Mouse (Mus musculus) midbrain, postnatal 0 days (tissue): ENCODE results near the gene Prtn3. TPM values are rescaled to one million over a fixed set of nuclear protein-coding genes. Genes with fewer than 3 reads are reported as not detected.

Source experiments
- ATAC-seq: fragments of 200-750 bp; cut with Nextera tagmentation; 2 replicates; pipeline ENCODE4 v1.8.0; 2017; ENCODE audit warnings: moderate number of reproducible peaks, mild to moderate bottlenecking, moderate TSS enrichment, moderate library complexity; ENCODE audit not compliant: low FRiP score
- DNase-seq: peaks from one replicate; pipeline ENCODE4 v3.0.0-alpha.2; 2015; ENCODE audit warnings: low spot score
- H3K27ac ChIP-seq: fragments of 300-500 bp; sonication (generic); 2 replicates; pipeline ENCODE4 v1.5.1; 2014; ENCODE audit warnings: low read depth, mild to moderate bottlenecking, low read length, mixed read lengths
- H3K27me3 ChIP-seq: fragments of 300-500 bp; sonication (generic); 2 replicates; pipeline ENCODE4 v1.6.1; 2014; ENCODE audit warnings: low read length, control low read depth, mixed read lengths; ENCODE audit not compliant: insufficient read depth
- H3K36me3 ChIP-seq: fragments of 300-500 bp; sonication (generic); 2 replicates; pipeline ENCODE4 v1.6.1; 2014; ENCODE audit warnings: low read length, control low read depth, mixed read lengths; ENCODE audit not compliant: insufficient read depth
- H3K4me1 ChIP-seq: fragments of 300-500 bp; sonication (generic); 2 replicates; pipeline ENCODE4 v1.6.1; 2014; ENCODE audit warnings: mild to moderate bottlenecking, control low read depth, antibody characterized with exemption, low read length, mixed read lengths; ENCODE audit not compliant: insufficient read depth
- H3K4me2 ChIP-seq: fragments of 300-500 bp; sonication (generic); 2 replicates; pipeline ENCODE4 v1.6.1; 2014; ENCODE audit warnings: low read depth, mild to moderate bottlenecking, low read length, mixed read lengths; ENCODE audit not compliant: poor library complexity, severe bottlenecking
- H3K4me3 ChIP-seq: fragments of 300-500 bp; sonication (generic); 2 replicates; pipeline ENCODE4 v1.5.1; 2014; ENCODE audit warnings: low read depth, mild to moderate bottlenecking, low read length, moderate library complexity
- H3K9ac ChIP-seq: fragments of 300-500 bp; sonication (generic); replicated peaks from 2 replicates; pipeline ENCODE4 v1.6.1; 2014; ENCODE audit warnings: mild to moderate bottlenecking, low read length, moderate library complexity, mixed read lengths; ENCODE audit not compliant: poor library complexity, severe bottlenecking
- H3K9me3 ChIP-seq: fragments of 300-500 bp; sonication (generic); 2 replicates; pipeline ENCODE4 v1.6.1; 2016; ENCODE audit warnings: low read length, control low read depth
- CTCF ChIP-seq: IDR thresholded peaks from 2 replicates; pipeline ENCODE4 v1.5.1; 2016; ENCODE audit warnings: antibody characterized with exemption, mild to moderate bottlenecking
- WGBS: fragments of 180-500 bp; shearing (Covaris S2); extraction: QIAGEN DNeasy Blood & Tissue Kit; methylation state at CpG from one replicate; pipeline ENCODE4 v1.1.7; 2014; 5-methylcytosine and 5-hydroxymethylcytosine counted together
- polyA plus RNA-seq: library from polyadenylated mRNA; unstranded; fragments of >200 nt; fragmentation: Nextera tagmentation; extraction: Ambion mirVana; gene quantifications from 2 replicates; pipeline ENCODE4 v1.2.1, GENCODE M21; 2015
- total RNA-seq: library from RNA; depleted of rRNA; stranded (reverse); fragments of >200 nt; gene quantifications from 2 replicates; pipeline ENCODE4 v1.2.3, GENCODE M21; 2014

Gene Prtn3
- total and polyA plus RNA-seq, 2 experiments from 2014 or later = 7.5 to 11.7 TPM

DNA sequence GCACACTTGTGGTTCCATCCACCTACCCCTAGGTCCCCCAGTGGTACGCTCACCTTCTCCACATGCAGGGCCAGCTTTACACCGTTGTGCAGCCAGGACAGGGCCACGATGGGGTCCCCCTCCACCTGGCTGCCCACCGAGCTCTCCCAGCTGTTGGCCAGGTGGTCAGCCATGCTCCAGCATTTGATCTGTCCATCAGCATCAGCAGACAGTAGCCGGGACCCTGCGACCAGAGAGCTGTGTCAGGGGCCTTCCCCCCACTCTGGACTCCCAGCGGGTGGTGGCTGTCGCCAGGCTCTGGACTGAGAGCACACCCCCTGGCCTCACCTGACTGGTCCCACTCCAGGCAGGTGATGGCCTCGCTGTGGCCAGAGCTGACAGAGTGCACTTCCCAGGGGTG lies 32.4 kb downstream of the Prtn3 start:
- ATAC-seq (no peak), DNase-seq (no peak)
- Histone ChIP-seq H3K9ac (no peak overlapping the region), H3K4me2 (no peak overlapping the region), H3K4me1 (no peaks in the 10 kb centered on the region), H3K36me3 (peaks cover 30% of the 10 kb centered on the region), H3K27me3 (no peaks in the 10 kb centered on the region), H3K9me3 (no peaks in the 10 kb centered on the region), H3K27ac (no peak overlapping the region), H3K4me3 (no peak overlapping the region)
- no peak for TF ChIP-seq CTCF
- WGBS = 94% methylated on average over 9 of the region's 9 CpGs

DNA sequence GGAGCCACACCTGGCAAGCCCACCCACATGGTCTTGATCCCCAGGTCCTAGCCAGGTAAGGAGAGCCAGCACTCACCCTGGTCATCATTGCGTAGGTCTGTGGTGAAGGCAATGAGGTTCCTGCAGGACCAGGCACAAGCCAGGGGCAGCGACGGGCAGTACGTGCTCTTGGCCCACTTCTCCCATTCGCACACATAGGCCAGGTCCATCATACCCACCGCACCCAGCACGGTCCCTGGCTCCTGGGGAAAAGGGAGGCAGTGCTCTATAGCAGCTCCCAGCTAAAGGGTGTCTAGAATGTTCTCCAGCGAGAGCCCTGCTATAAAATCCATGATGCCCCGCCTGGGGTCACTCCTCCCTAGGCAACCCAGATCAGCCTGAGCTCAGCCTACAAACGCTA lies 33.1 kb downstream of the Prtn3 start:
- Histone ChIP-seq H3K27ac (no peak overlapping the region), H3K4me2 (no peak overlapping the region), H3K27me3 (no peaks in the 10 kb centered on the region), H3K4me1 (no peaks in the 10 kb centered on the region), H3K9me3 (no peaks in the 10 kb centered on the region), H3K4me3 (no peak overlapping the region), H3K9ac (no peak overlapping the region), H3K36me3 (peaks cover 35% of the 10 kb centered on the region)
- ATAC-seq (no peak), DNase-seq (no peak)
- WGBS = 95% methylated on average over 10 of the region's 10 CpGs
- TF ChIP-seq CTCF = no peak

DNA sequence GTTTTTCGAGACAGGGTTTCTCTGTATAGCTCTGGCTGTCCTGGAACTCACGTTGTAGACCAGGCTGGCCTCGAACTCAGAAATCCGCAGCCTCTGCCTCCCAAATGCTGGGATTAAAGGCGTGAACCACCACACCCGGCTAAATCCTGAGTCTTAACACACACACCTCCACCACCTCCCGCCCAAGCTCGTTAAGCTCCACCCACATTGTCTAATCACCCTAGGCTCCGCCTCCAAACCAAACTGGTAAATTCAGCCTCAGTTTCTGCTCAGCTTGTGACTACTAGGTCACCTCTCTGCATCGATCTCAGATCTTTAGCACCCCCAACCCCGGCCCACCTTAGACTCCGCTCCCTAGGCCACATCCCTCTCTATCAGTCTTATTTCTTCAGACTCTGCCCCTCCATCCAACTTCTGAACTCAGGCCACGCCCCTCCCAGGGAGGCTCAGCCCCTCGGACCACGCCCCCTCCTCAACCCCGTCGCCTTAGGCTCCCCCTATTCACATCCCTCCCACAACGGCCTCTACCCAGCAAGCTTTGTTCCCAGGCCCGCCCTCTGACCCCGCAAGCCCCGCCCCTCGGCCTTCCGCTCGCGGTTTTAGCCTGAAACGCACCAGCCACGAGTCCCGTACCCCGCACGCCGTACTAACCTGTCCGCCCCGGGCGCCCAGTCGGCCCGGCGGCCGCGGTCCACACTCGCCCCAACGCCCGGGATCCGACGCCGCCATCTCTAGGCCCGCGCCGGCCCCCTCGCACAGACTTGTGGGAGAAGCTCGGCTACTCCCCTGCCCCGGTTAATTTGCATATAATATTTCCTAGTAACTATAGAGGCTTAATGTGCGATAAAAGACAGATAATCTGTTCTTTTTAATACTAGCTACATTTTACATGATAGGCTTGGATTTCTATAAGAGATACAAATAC lies 34.2 kb downstream of the Prtn3 start, which contains the start of gene Med16:
TSS of gene Med16 (minus strand) at position 757 of the 925 bp plus-strand sequence.
- H3K27ac ChIP-seq = peak within 1 kb of the TSS; percentile 87
- TF ChIP-seq CTCF = no peak
- H3K9ac ChIP-seq = peak within 1 kb of the TSS; percentile 69
- peak; percentile 90 for ATAC-seq
- WGBS = 2% methylated on average over 52 of the region's 52 CpGs
- no peaks in the 10 kb centered on the region for H3K4me1 ChIP-seq
- no peaks in the 10 kb centered on the region for H3K9me3 ChIP-seq
- peak within 1 kb of the TSS; percentile 47 for H3K4me3 ChIP-seq
- H3K36me3 ChIP-seq = peaks cover 28% of the 10 kb centered on the region
- no peaks in the 10 kb centered on the region for H3K27me3 ChIP-seq
- peak; percentile 96 for DNase-seq
- peak within 1 kb of the TSS; percentile 52 for H3K4me2 ChIP-seq

DNA sequence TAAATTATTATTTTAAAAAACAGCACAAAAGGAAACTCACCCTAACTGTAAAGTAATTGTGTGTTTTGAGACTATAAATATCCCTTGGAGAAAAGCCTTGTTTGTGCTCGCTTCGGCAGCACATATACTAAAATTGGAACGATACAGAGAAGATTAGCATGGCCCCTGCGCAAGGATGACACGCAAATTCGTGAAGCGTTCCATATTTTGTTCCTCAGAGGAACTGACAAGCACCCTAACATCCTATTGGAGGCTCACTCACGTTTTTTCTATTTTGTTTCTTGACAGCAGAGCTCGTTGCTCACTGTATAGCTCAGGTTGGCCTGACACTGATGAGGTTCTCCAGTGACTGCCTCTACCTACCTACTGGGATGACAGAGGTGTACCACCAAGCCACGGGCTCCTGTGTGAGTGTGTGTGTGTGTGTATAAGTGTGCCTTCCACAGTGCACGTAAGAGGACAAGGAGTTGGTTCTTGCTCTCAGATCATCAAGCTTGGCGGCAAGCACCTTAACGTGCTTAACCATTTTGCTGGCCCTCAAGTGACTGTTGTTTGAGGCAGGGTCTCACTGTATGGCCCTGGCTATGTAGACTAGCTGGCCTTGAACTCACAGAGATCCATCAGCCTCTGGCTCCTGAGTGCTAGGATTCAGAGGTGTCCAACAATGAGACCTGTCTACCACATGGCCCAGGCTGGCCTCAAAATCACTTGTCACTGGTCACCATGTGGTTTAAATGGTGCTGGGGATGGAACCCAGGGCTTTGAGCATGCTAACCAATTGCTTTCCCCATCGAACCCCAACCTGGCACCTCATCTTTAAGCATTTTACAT lies 35.0 kb downstream of the Prtn3 start:
- peaks cover 28% of the 10 kb centered on the region for H3K36me3 ChIP-seq
- TF ChIP-seq CTCF = no peak
- 21% methylated on average over 14 of the region's 14 CpGs for whole genome bisulfite sequencing
- H3K4me2 ChIP-seq = peak overlapping the region; percentile 37
- peak overlapping the region; percentile 47 for H3K4me3 ChIP-seq
- H3K27ac ChIP-seq = peak overlapping the region; percentile 87
- H3K9ac ChIP-seq = peak overlapping the region; percentile 51
- H3K9me3 ChIP-seq = no peaks in the 10 kb centered on the region
- ATAC-seq = peak; percentile 48
- no peaks in the 10 kb centered on the region for H3K27me3 ChIP-seq
- peak; percentile 62 for DNase-seq
- H3K4me1 ChIP-seq = no peaks in the 10 kb centered on the region; the same call in 1 of the 2 replicates

DNA sequence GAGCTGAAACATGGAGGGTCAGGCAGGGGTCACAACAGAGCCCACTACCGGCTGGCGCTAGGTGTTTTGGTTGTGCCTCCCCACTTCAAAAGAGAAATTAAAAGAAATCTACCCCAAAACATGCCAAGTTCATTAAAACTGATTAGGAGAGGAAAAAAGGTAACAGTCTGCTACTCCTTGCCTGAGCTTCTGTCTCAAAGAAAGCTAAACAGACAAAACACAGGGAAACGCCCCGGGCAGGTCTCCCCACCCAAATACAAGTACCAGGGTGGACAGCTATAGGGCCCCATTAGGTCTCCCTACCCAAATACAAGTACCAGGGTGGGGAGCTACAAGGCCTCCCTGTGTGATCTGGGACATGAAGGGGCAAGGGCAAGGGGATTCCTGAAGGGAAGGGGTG lies 36.3 kb downstream of the Prtn3 start, which contains the start of gene Gm26602:
TSS of gene Gm26602 (plus strand) at position 301 of the 400 bp plus-strand sequence.
- no peak for TF ChIP-seq CTCF
- no peak within 1 kb of the TSS for H3K4me2 ChIP-seq
- H3K27me3 ChIP-seq = no peaks in the 10 kb centered on the region
- 93% methylated on average over 4 of the region's 4 CpGs for WGBS
- H3K9me3 ChIP-seq = no peaks in the 10 kb centered on the region
- H3K4me1 ChIP-seq = peaks cover 6% of the 10 kb centered on the region; the same call in 1 of the 2 replicates
- DNase-seq (no peak), ATAC-seq (no peak)
- no peak within 1 kb of the TSS for H3K9ac ChIP-seq
- H3K4me3 ChIP-seq = no peak within 1 kb of the TSS
- H3K27ac ChIP-seq = peak within 1 kb of the TSS; percentile 87
- H3K36me3 ChIP-seq = peaks cover 26% of the 10 kb centered on the region
